Mouse (Mus musculus) ES-E14 (cell line): ENCODE results near the gene Clec12a. TPM values are rescaled to one million over a fixed set of nuclear protein-coding genes. Genes with fewer than 3 reads are reported as not detected.

Experiments
- DNase-seq: peaks from one replicate; pipeline ENCODE4 v3.0.0-alpha.2; 2013; ENCODE audit warnings: low read depth, low spot score
- H3K27ac ChIP-seq: 2 replicates; pipeline ENCODE4 v1.5.1; 2012; ENCODE audit warnings: low read depth, mild to moderate bottlenecking, low read length, moderate library complexity, mixed read lengths; ENCODE audit not compliant: poor library complexity, insufficient read depth, severe bottlenecking
- H3K36me3 ChIP-seq: 2 replicates; pipeline ENCODE4 v1.6.1; 2012; ENCODE audit warnings: mild to moderate bottlenecking, low read length, moderate library complexity, mixed read lengths; ENCODE audit not compliant: control insufficient read depth, poor library complexity, insufficient read depth, severe bottlenecking
- H3K4me1 ChIP-seq, 2 experiments: fragments of 150-350 bp in 1 of 2; sonication (generic) in 1 of 2; 2 replicates each; pipeline ENCODE4 v1.6.1; 2012; ENCODE audit warnings: low read length in 2 of 2, mild to moderate bottlenecking in 1 of 2, mixed read lengths in 1 of 2; ENCODE audit not compliant: control insufficient read depth in 2 of 2, insufficient read depth in 2 of 2, poor library complexity in 1 of 2
- H3K4me3 ChIP-seq, 2 experiments: fragments of 150-350 bp in 1 of 2; sonication (generic) in 1 of 2; 2 replicates each; pipeline ENCODE4 v1.5.1; 2012; ENCODE audit warnings: low read length in 2 of 2, low read depth in 1 of 2, mild to moderate bottlenecking in 1 of 2, mixed read lengths in 1 of 2; ENCODE audit not compliant: insufficient read depth in 1 of 2, poor library complexity in 1 of 2, severe bottlenecking in 1 of 2
- H3K9ac ChIP-seq: 2 replicates; pipeline ENCODE4 v1.6.1; 2012; ENCODE audit warnings: low read depth, mild to moderate bottlenecking, low read length, mixed read lengths; ENCODE audit not compliant: poor library complexity, insufficient read depth, severe bottlenecking
- H3K9me3 ChIP-seq: fragments of 150-350 bp; sonication (generic); 2 replicates; pipeline ENCODE4 v1.6.1; 2012; ENCODE audit warnings: low read depth, mild to moderate bottlenecking, low read length; ENCODE audit not compliant: control insufficient read depth, insufficient read depth
- CHD2 ChIP-seq: IDR thresholded peaks from 2 replicates; pipeline ENCODE4 v1.6.1; 2014; ENCODE audit warnings: mild to moderate bottlenecking, low read depth, low read length, inconsistent platforms
- HCFC1 ChIP-seq: IDR thresholded peaks from 2 replicates; pipeline ENCODE4 v1.6.1; 2012; ENCODE audit warnings: low read length, inconsistent platforms, borderline replicate concordance; ENCODE audit not compliant: insufficient read depth
- MAFK ChIP-seq: IDR thresholded peaks from 2 replicates; pipeline ENCODE4 v1.6.1; 2014; ENCODE audit warnings: mild to moderate bottlenecking, low read depth, low read length, inconsistent platforms; ENCODE audit not compliant: insufficient read depth
- ZC3H11A ChIP-seq: IDR thresholded peaks from 2 replicates; pipeline ENCODE4 v1.6.1; 2012; ENCODE audit warnings: low read depth, mild to moderate bottlenecking, inconsistent platforms, low read length, borderline replicate concordance
- ZNF384 ChIP-seq: IDR thresholded peaks from 2 replicates; pipeline ENCODE4 v1.6.1; 2012; ENCODE audit warnings: low read depth, low read length, inconsistent platforms
- in situ Hi-C, 2 experiments: fragments of 600-800 bp; cut with MboI; formaldehyde crosslinking; loops; one replicate each; pipeline ENCODE4 v1.15.1; 2025; ENCODE audit warnings: low sequenced_read_pairs in 2 of 2, inconsistent platforms in 1 of 2; ENCODE audit not compliant: unreplicated experiment in 2 of 2
- total RNA-seq: library from RNA; depleted of rRNA; stranded (reverse); fragments of 300-350 nt; gene quantifications from 2 replicates; pipeline ENCODE4 v1.2.3, GENCODE M21; 2012; rRNA removed

The Clec12a gene
- total RNA-seq, 1 experiment = not detected

- Histone ChIP-seq H3K27ac (no peak overlapping the region), H3K36me3 (no peaks in the 10 kb centered on the region), H3K4me3 (no peak overlapping the region), H3K9ac (no peak overlapping the region), H3K4me1 (no peaks in the 10 kb centered on the region), H3K9me3 (no peaks in the 10 kb centered on the region)
- TF ChIP-seq HCFC1 = no peak
- TF ChIP-seq CHD2 = no peak
- no peak for TF ChIP-seq ZNF384
- TF ChIP-seq MAFK = no peak
- TF ChIP-seq ZC3H11A = no peak
- DNase-seq = no peak
- in situ Hi-C loops = no loop called here
These were observed 60.9 kb downstream of the Clec12a start for GRCm38 (mm10) chr6:129403391-129403790.

- Histone ChIP-seq H3K9me3 (no peaks in the 10 kb centered on the region), H3K9ac (no peak overlapping the region), H3K36me3 (no peaks in the 10 kb centered on the region), H3K27ac (no peak overlapping the region), H3K4me1 (no peaks in the 10 kb centered on the region), H3K4me3 (no peak overlapping the region)
- in situ Hi-C loops = no loop called here
- DNase-seq = no peak
- TF ChIP-seq ZNF384 (no peak), CHD2 (no peak), HCFC1 (no peak), MAFK (no peak), ZC3H11A (no peak)
These were observed 63.5 kb downstream of the Clec12a start for GRCm38 (mm10) chr6:129405999-129406398.

- H3K27ac ChIP-seq = no peak overlapping the region
- no peak for TF ChIP-seq ZNF384
- TF ChIP-seq MAFK = no peak
These were observed 64.8 kb downstream of the Clec12a start for GRCm38 (mm10) chr6:129407324-129407723.

GRCm38 (mm10) chr6:129408562-129408961 is 66.1 kb downstream of the Clec12a start, which contains the start of gene Clec9a:
TSS of gene Clec9a (plus strand) at chr6:129408862.
- Histone ChIP-seq H3K9me3 (no peaks in the 10 kb centered on the region), H3K4me3 (no peak within 1 kb of the TSS), H3K9ac (no peak within 1 kb of the TSS), H3K36me3 (no peaks in the 10 kb centered on the region), H3K27ac (no peak within 1 kb of the TSS), H3K4me1 (no peaks in the 10 kb centered on the region)
- DNase-seq = no peak
- no peak for TF ChIP-seq MAFK
- TF ChIP-seq ZNF384 = no peak
- TF ChIP-seq HCFC1 = no peak
- no peak for TF ChIP-seq ZC3H11A
- in situ Hi-C loops = no loop called here

More at GRCm38 (mm10) chr6:129407324-129407723, 64.8 kb downstream of the Clec12a start:
- no peak overlapping the region for H3K4me3 ChIP-seq
- no peaks in the 10 kb centered on the region for H3K36me3 ChIP-seq
- DNase-seq = no peak
- no peaks in the 10 kb centered on the region for H3K9me3 ChIP-seq
- no peaks in the 10 kb centered on the region for H3K4me1 ChIP-seq
- in situ Hi-C loops = no loop called here
- no peak overlapping the region for H3K9ac ChIP-seq

- Histone ChIP-seq H3K4me1 (no peaks in the 10 kb centered on the region), H3K9me3 (no peaks in the 10 kb centered on the region), H3K36me3 (no peaks in the 10 kb centered on the region), H3K9ac (no peak overlapping the region), H3K4me3 (no peak overlapping the region), H3K27ac (no peak overlapping the region)
- DNase-seq = no peak
- TF ChIP-seq CHD2 (no peak), ZNF384 (no peak), MAFK (no peak), ZC3H11A (no peak), HCFC1 (no peak)
- in situ Hi-C loops = no loop called here
These were observed 71.7 kb downstream of the Clec12a start for GRCm38 (mm10) chr6:129414177-129414576.

Other genes starting within 250 kb of the Clec12a start
- gene Clec2e, start 241.8 kb upstream of the Clec12a start, total RNA-seq = not detected in 2 replicates
- gene Clec2d, start 162.1 kb upstream of the Clec12a start, total RNA-seq = 0.40 and 0.42 TPM in 2 replicates
- gene Cd69, start 67.3 kb upstream of the Clec12a start, total RNA-seq = 0.49 TPM in 1 of 2 replicates, not detected in the other
- not detected in 2 replicates for gene 4922502D21Rik, start 10.9 kb upstream of the Clec12a start, total RNA-seq
- gene Clec12b, start 43.2 kb downstream of the Clec12a start, total RNA-seq = not detected in 2 replicates
- not detected in 2 replicates for gene Clec1b, start 54.6 kb downstream of the Clec12a start, total RNA-seq
- gene Clec9a, start 66.2 kb downstream of the Clec12a start, total RNA-seq = not detected in 2 replicates
- gene Clec1a, start 109.3 kb downstream of the Clec12a start, total RNA-seq = not detected in 2 replicates
- gene Olr1, start 164.5 kb downstream of the Clec12a start, total RNA-seq = 0.45 TPM in 1 of 2 replicates, not detected in the other
- not detected in 2 replicates for gene Tmem52b, start 169.9 kb downstream of the Clec12a start, total RNA-seq
- 14.7 and 25.6 TPM in 2 replicates for gene Gabarapl1, start 190.5 kb downstream of the Clec12a start, total RNA-seq
- not detected in 2 replicates for gene Klre1, start 235.2 kb downstream of the Clec12a start, total RNA-seq
- gene Klrd1, start 249.1 kb downstream of the Clec12a start, total RNA-seq = not detected in 2 replicates